Comparison of ENCODE assay signal across 11 mouse cellular contexts in the genomic region with DNA sequence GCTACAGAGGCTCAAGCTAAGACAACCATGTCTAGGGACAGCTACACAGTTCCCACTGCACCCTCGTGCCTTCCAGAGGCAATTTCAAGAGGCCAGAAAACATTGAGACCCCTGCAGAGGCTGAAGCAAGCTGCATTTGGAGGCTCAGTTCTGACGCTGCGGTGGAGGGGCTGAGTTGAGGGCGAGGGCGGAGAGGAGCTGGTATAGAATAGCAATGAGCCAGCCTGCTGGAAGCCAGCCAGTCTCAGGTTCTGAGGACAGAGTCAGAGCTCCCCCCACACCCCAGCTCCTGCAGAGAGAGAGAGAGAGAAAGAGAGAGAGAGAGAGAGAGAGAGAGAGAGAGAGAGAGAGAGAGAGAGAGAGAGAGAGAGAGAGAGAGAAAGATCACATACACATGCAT. TPM values are rescaled to one million over a fixed set of nuclear protein-coding genes. Genes with fewer than 3 reads are reported as not detected.
DNase-seq lines count a peak whose midpoint lies in the region; ATAC-seq and TF ChIP-seq lines count a peak whose summit lies in the region.
"Had no signal": no experiment of that assay in that cellular context is flagged by ENCODE, and none has a peak within 500 bp of the region (broad histone marks: within the 10 kb centered on the region; RNA-seq: fewer than 3 reads in every experiment).

No protein-coding gene starts in this region.

- no peaks in the 10 kb centered on the region for H3K36me3 ChIP-seq in heart, embryonic 16.5 days (ENCODE audit: control insufficient read depth, insufficient read depth)
- no peaks in the 10 kb centered on the region for H3K36me3 ChIP-seq in hindbrain, embryonic 12.5 days
- H3K36me3 ChIP-seq in midbrain, embryonic 15.5 days (replicated peaks): no peaks in the 10 kb centered on the region
- H3K36me3 ChIP-seq in thymus, adult 2 months (ENCODE audit: control insufficient read depth, insufficient read depth, low read length): no peaks in the 10 kb centered on the region
- H3K36me3 ChIP-seq: intestine, embryonic 15.5 days had no signal

- H3K27me3 ChIP-seq in heart, embryonic 16.5 days (ENCODE audit: control insufficient read depth, insufficient read depth, low read length): no peaks in the 10 kb centered on the region; the same call in 1 of the 2 replicates
- H3K27me3 ChIP-seq in hindbrain, embryonic 12.5 days: no peaks in the 10 kb centered on the region
- H3K27me3 ChIP-seq in midbrain, embryonic 15.5 days (replicated peaks): no peaks in the 10 kb centered on the region
- H3K27me3 ChIP-seq in thymus, adult 2 months (ENCODE audit: control insufficient read depth, insufficient read depth, low read length): no peaks in the 10 kb centered on the region
- H3K27me3 ChIP-seq: intestine, embryonic 15.5 days had no signal

- no peaks in the 10 kb centered on the region for H3K9me3 ChIP-seq in heart, embryonic 16.5 days (replicated peaks; ENCODE audit: control insufficient read depth, low read length)
- no peaks in the 10 kb centered on the region for H3K9me3 ChIP-seq in hindbrain, embryonic 12.5 days (replicated peaks)
- no peaks in the 10 kb centered on the region for H3K9me3 ChIP-seq in midbrain, embryonic 15.5 days
- H3K9me3 ChIP-seq: intestine, embryonic 15.5 days had no signal

- peaks cover 22% of the 10 kb centered on the region for H3K4me1 ChIP-seq in heart, embryonic 16.5 days (ENCODE audit: control insufficient read depth, insufficient read depth, low read length)
- peaks cover 30% of the 10 kb centered on the region for H3K4me1 ChIP-seq in cortical plate, adult 2 months (ENCODE audit: control insufficient read depth, insufficient read depth, low read length)
- peaks cover 24% of the 10 kb centered on the region for H3K4me1 ChIP-seq in hindbrain, embryonic 12.5 days
- peaks cover 35% of the 10 kb centered on the region for H3K4me1 ChIP-seq in midbrain, embryonic 15.5 days
- H3K4me1 ChIP-seq in thymus, adult 2 months (replicated peaks; ENCODE audit: control insufficient read depth, insufficient read depth, low read length): no peaks in the 10 kb centered on the region
- H3K4me1 ChIP-seq: intestine, embryonic 15.5 days had no signal

- DNase-seq in heart, postnatal 36 days: no peak
- DNase-seq in thymus, adult 2 months: no peak
- DNase-seq in T-cell, adult 2 months (ENCODE audit: low spot score): no peak
- DNase-seq in ovary, postnatal 36 days (ENCODE audit: low spot score): no peak

- H3K9ac ChIP-seq in heart, embryonic 16.5 days (ENCODE audit: low read length): peak overlapping the region; percentile 41; the same call in 1 of the 2 replicates
- H3K9ac ChIP-seq in hindbrain, embryonic 12.5 days: no peak overlapping the region
- no peak overlapping the region for H3K9ac ChIP-seq in midbrain, embryonic 15.5 days
- H3K9ac ChIP-seq: intestine, embryonic 15.5 days; liver, embryonic 14.5 days had no signal

- TF ChIP-seq CTCF in cortical plate, adult 2 months (IDR thresholded peaks at IDR 0.05; ENCODE audit: extremely low read depth, insufficient read depth, low read length): no peak
- no peak for TF ChIP-seq CTCF in thymus, adult 2 months (IDR thresholded peaks at IDR 0.05; ENCODE audit: borderline replicate concordance, control insufficient read depth, extremely low read depth, insufficient read depth, low read length, poor library complexity)

- H3K4me2 ChIP-seq in heart, embryonic 16.5 days (ENCODE audit: low read depth, low read length): 0 out of 2 replicates have a peak overlapping the region, but pooled peaks have one; percentile 22
- no peak overlapping the region for H3K4me2 ChIP-seq in hindbrain, embryonic 12.5 days (replicated peaks)
- no peak overlapping the region; the same call in 1 of the 2 replicates for H3K4me2 ChIP-seq in midbrain, embryonic 15.5 days
- H3K4me2 ChIP-seq: intestine, embryonic 15.5 days had no signal

- ATAC-seq in heart, embryonic 16.5 days (replicated peaks; ENCODE audit: extremely low read depth, insufficient read depth, low FRiP score): 0 out of 2 replicates have a peak, but pooled peaks have one; percentile 47
- ATAC-seq in hindbrain, embryonic 12.5 days (ENCODE audit: low FRiP score): peak; percentile 57; the same call in 1 of the 2 replicates
- ATAC-seq in midbrain, embryonic 15.5 days (replicated peaks): peak; percentile 82
- ATAC-seq: intestine, embryonic 15.5 days had no signal

- H3K4me3 ChIP-seq in heart, embryonic 16.5 days (ENCODE audit: low read length): no peak overlapping the region
- no peak overlapping the region for H3K4me3 ChIP-seq in cortical plate, adult 2 months (ENCODE audit: insufficient read depth, low read length)
- no peak overlapping the region for H3K4me3 ChIP-seq in hindbrain, embryonic 12.5 days
- no peak overlapping the region for H3K4me3 ChIP-seq in midbrain, embryonic 15.5 days
- no peak overlapping the region for H3K4me3 ChIP-seq in thymus, adult 2 months (ENCODE audit: control insufficient read depth, insufficient read depth, low read length)
- H3K4me3 ChIP-seq: erythroblast, embryonic 14.5 days; intestine, embryonic 15.5 days had no signal

- H3K27ac ChIP-seq in heart, embryonic 16.5 days (ENCODE audit: low read length): no peak overlapping the region
- 0 out of 2 replicates have a peak overlapping the region, but pooled peaks have one; percentile 9 for H3K27ac ChIP-seq in cortical plate, adult 2 months (ENCODE audit: insufficient read depth, low read length)
- H3K27ac ChIP-seq in hindbrain, embryonic 12.5 days: peak overlapping the region; percentile 75
- peak overlapping the region; percentile 70 for H3K27ac ChIP-seq in midbrain, embryonic 15.5 days
- H3K27ac ChIP-seq in thymus, adult 2 months (ENCODE audit: control insufficient read depth, insufficient read depth, low read length): no peak overlapping the region
- H3K27ac ChIP-seq: intestine, embryonic 15.5 days; liver, embryonic 14.5 days had no signal

- intact Hi-C loops in heart, postnatal 36 days (cut with DNase I): no loop called here

- TF ChIP-seq POLR2A in cortical plate, adult 2 months (IDR thresholded peaks at IDR 0.05; ENCODE audit: extremely low read depth, insufficient read depth, low read length): no peak
- TF ChIP-seq POLR2A in thymus, adult 2 months (IDR thresholded peaks at IDR 0.05; ENCODE audit: control insufficient read depth, extremely low read depth, insufficient read depth, low read length, poor library complexity): no peak

- WGBS in heart, embryonic 16.5 days: 20% methylated on average over 5 of the region's 5 CpGs
- 14% methylated on average over 5 of the region's 5 CpGs for WGBS in hindbrain, embryonic 12.5 days
- WGBS in midbrain, embryonic 15.5 days: 4% methylated on average over 5 of the region's 5 CpGs
- WGBS in thymus, adult 2 months: 71% methylated on average over 5 of the region's 5 CpGs

RNA-seq across cellular contexts. Expression of a gene that starts 20.5 kb away (rescaled TPM):
- polyA plus RNA-seq in heart, embryonic 16.5 days (2015; fragmentation: Nextera tagmentation; extraction: Ambion mirVana): 0.24 and 0.43 TPM in 2 replicates
- total RNA-seq in heart, postnatal 36 days (2021): 1 to 10 TPM; 3.9 to 5.3 TPM
- 188 TPM in 2 replicates for polyA plus RNA-seq in cortical plate, adult 2 months (2012; rRNA removed)
- 13.4 and 14.4 TPM in 2 replicates for polyA plus RNA-seq in hindbrain, embryonic 12.5 days (2016; fragmentation: Nextera tagmentation; extraction: Ambion mirVana)
- polyA plus RNA-seq in midbrain, embryonic 15.5 days (2015; fragmentation: Nextera tagmentation; extraction: Ambion mirVana): 23.4 and 24.4 TPM in 2 replicates
- 0.96 and 3.2 TPM in 2 replicates for polyA plus RNA-seq in thymus, adult 2 months (2012; rRNA removed)
- polyA plus RNA-seq: erythroblast, embryonic 14.5 days had no signal

RNA-seq across cellular contexts. Expression of a gene that starts 37.5 kb away (rescaled TPM):
- 11.4 and 13.1 TPM in 2 replicates for polyA plus RNA-seq in heart, embryonic 16.5 days (2015; fragmentation: Nextera tagmentation; extraction: Ambion mirVana)
- 10 to 100 TPM; 27.0 to 33.6 TPM for total RNA-seq in heart, postnatal 36 days (2021)
- polyA plus RNA-seq in cortical plate, adult 2 months (2012; rRNA removed): 4.4 and 5.1 TPM in 2 replicates
- 3.9 and 5.0 TPM in 2 replicates for polyA plus RNA-seq in hindbrain, embryonic 12.5 days (2016; fragmentation: Nextera tagmentation; extraction: Ambion mirVana)
- polyA plus RNA-seq in midbrain, embryonic 15.5 days (2015; fragmentation: Nextera tagmentation; extraction: Ambion mirVana): 2.2 TPM in 2 replicates
- 30.5 and 43.6 TPM in 2 replicates for polyA plus RNA-seq in thymus, adult 2 months (2012; rRNA removed)

RNA-seq across cellular contexts. Expression of a gene that starts 43.7 kb away (rescaled TPM):
- polyA plus RNA-seq in heart, embryonic 16.5 days (2015; fragmentation: Nextera tagmentation; extraction: Ambion mirVana): 43.4 and 44.4 TPM in 2 replicates
- total RNA-seq in heart, postnatal 36 days (2021): 100 to 1,000 TPM; 145 to 149 TPM
- polyA plus RNA-seq in cortical plate, adult 2 months (2012; rRNA removed): 4.6 and 5.7 TPM in 2 replicates
- 6.8 and 8.0 TPM in 2 replicates for polyA plus RNA-seq in hindbrain, embryonic 12.5 days (2016; fragmentation: Nextera tagmentation; extraction: Ambion mirVana)
- 7.2 and 7.4 TPM in 2 replicates for polyA plus RNA-seq in midbrain, embryonic 15.5 days (2015; fragmentation: Nextera tagmentation; extraction: Ambion mirVana)
- 34.5 and 39.6 TPM in 2 replicates for polyA plus RNA-seq in thymus, adult 2 months (2012; rRNA removed)

Comparison
In these comparisons a context has a peak if more than half of its experiments do, and no peak if none do; other contexts are left out.
1. H3K27ac ChIP-seq: peak in cortical plate, adult 2 months (single experiment), hindbrain, embryonic 12.5 days (single experiment) and midbrain, embryonic 15.5 days (single experiment); none in heart, embryonic 16.5 days (single experiment) and thymus, adult 2 months (single experiment).
2. Peak in every context shown above with its lines, with median percentiles within 50 percentile points of each other: ATAC-seq.